Mouse (Mus musculus) A20 (cell line): ENCODE measurements at regions not wholly inside any gene's neighbourhood (a gene's known extent, or its start where the extent isn't known, plus 50 kb on each side); places are given as distances from the start of the nearest gene placed in this dataset.

Source experiments
- DNase-seq: peaks from one replicate; pipeline ENCODE4 v3.0.0-alpha.2; 2011; ENCODE audit warnings: low read depth, low spot score

DNA sequence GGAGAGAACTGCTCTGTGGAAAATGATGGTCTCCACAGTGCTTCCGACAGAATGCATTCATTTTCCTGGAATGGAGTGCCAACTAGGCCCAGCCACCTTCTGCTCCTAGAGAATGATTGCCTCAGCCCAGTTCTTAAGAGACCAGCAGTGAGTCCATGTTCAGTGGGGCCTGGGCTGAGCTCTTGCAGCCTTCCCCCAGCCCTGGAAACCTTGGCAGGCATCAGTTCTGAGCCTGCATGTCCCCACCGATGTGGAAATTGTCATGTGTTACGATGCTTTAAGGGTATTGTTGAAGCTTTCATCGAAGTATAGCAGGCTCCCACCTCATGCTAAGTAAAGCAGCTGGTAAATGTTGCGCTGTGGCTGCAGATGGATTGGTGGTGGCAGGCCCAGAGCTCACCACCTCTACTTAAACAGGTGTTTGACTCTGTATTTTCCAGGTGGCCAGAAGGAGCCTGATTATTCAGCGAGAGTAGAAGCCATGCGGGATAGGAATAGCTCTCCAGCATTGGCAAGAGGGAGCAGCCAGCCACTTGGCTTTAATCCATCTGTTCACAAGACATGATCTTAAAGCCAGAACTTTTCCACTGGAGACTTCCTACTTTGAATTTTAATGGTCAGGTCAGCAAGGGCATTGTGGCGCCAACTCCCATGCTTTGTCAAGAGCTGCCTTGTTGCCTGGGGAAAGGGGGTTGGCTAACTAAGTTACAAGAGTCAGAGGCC, 437.5 kb downstream of the Meis1 start:
- no peak for DNase-seq

DNA sequence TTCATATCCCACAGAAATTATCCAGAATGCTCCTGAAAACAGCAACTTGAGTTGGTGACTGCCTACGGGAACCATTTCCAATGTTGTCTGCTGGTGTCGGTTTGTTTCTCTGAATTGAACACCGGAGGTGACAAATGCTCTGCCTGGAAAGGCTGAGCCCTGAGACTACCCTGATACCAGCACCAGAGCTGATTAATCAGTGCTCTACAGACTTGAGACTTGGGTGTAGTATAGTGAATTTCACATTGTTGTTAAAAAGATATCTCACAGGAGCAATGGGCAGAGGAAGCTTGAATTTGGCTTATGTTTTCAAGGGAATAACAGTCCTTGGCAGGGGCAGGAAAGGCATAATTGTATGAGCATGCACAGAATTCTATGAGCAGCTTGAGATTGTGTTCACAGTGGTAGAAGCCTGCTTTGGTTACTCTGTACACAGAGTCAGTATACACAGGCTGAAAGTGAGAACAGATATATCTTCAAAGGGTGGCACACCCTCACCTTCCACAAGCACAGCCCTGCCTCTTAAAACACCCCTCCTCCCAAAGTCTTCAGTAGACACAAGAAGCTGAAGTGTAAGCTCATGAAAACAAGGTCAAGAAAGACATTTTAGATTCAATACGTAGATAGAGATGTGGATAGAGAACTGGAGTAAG, 447.1 kb downstream of the Meis1 start:
- DNase-seq: no peak

GRCm38 (mm10) chr11:18563011-18563410, 455.8 kb downstream of the Meis1 start:
- no peak for DNase-seq

DNA sequence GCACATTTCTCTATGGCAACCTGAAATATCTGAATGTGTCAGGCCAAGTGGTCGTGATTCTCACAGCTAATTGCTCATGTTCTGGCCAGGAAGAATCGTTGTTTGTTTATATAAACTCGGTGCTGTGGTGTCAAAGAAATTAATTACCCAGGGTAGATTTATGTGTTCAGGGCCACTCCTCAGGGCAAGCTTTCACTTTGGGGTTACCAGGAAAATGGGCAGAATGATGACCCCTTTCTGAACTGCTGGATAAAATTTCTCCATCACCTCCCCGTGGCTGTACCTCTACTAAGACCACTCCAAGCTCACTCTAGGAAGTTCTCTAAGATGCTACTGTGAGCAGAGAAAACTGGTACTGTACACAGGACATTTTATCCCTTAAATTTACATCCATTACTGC, 460.1 kb downstream of the Meis1 start:
- no peak for DNase-seq

- no peak for DNase-seq
Observed at GRCm38 (mm10) chr11:18535592-18535857, 483.3 kb downstream of the Meis1 start.

- DNase-seq: no peak
Observed at GRCm38 (mm10) chr11:18534807-18535591, 483.8 kb downstream of the Meis1 start.

DNA sequence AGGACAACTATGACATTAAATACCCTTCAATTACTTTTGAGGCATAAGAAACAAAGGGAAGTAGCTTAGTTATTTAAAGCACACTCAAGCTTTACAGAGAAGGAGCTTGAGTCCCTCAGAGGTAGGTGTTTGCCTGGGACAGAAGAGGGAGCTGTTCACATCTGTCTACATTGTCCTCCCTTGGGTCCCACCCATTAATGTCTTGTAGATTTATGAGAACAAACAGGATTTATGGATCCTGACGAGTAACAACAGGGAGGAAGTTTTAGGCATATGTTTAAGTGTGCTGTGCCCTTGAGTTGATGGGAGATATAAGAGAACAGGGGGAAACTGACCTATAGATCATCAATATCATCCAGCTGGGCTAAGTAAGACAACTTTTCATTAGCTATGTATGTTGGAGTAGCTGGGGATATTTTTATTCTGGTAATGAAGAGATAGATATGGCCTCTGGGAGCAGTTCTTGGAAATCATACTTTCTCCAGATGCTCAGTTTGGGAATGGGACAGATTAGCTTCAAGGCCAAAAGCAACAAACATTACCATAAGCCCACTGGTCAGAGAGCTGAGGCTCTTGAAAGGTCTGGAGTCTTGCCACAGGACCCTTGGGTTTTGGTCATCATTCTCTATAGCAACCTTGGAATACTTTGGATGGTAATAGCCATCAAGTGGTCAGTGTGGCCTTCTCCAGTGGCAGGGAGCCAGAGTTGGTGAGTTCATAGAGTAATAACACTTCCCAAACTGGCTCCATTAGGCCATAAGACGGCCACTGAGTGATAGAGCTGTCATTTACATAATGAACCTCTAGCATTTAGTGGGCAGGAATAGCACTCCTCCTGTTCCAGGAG, 487.3 kb downstream of the Meis1 start:
- DNase-seq: no peak

DNA sequence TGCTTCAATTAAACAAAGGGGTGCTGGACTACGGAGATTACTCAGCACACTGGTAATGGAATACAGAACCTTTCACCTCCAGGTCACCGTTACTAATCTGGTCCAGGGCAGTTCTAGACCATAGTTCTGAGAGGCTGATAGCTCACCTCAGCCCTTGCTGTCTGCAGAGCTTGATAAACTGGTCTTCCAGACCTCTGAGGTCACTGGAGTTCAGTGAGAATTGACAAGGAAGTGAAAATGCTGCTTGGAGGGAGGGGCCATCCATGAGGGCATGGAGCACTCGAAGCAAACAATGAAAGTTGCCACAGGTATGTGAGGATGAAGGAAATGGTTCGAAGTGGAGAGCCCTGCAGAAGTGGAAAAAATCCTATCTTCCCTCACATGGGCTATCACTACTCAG, 490.2 kb downstream of the Meis1 start:
- DNase-seq: no peak

DNA sequence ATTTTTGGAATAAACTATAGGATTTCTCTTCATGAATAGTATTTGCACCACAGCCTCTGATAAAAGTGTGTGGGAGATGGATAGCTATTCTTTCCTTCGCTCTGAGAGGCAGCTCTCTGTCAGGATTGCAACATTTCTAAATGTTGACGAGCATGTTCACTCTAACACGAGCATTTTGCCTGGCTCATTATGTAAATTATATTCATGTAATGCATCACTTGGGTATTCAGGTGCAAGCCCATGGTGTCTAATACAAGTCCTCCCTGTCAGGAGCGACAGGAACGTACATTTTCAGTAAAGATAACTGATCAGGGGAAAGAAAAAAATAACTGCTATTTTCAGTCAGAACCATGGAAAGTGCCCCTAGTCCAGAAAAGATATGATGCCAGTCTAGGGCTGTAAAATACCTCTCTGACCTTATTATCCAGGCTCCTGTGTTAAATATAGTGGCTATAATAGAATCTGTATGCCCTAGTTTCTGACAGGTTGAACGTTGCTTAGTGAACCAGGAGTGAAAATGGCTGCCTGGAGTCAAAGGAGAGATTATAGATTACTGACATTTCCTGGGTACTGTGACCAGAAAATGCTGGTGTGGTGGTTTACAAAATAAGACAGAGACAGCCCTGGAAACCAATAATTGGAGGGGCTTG, 523.6 kb downstream of the Meis1 start:
- no peak for DNase-seq

- no peak for DNase-seq
Observed at GRCm38 (mm10) chr11:18493981-18494380, 524.8 kb downstream of the Meis1 start.

GRCm38 (mm10) chr11:18493086-18493485, 525.7 kb downstream of the Meis1 start:
- DNase-seq: no peak

- no peak for DNase-seq
Observed at GRCm38 (mm10) chr11:18489517-18490256, 529.1 kb downstream of the Meis1 start.

DNA sequence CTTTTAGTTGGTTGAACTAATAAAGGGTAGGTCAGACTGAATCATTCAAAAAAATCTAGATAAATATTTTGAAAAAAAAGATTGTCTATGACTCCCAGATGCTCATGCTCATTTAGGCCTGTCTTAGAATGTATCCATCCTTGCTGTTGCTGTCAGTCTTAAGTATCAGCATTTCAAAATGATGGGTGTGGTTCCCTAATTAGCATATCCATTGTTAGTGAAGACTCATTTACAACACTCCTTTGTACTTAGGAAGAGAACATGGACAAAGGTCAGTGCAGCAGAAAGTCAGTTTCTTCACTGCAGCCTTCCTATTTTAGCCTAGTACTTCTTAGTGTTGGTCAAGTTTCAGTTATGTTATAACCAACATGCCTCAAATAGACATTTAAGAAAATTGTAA, 525.2 kb upstream of the Etaa1 start:
- no peak for DNase-seq

DNA sequence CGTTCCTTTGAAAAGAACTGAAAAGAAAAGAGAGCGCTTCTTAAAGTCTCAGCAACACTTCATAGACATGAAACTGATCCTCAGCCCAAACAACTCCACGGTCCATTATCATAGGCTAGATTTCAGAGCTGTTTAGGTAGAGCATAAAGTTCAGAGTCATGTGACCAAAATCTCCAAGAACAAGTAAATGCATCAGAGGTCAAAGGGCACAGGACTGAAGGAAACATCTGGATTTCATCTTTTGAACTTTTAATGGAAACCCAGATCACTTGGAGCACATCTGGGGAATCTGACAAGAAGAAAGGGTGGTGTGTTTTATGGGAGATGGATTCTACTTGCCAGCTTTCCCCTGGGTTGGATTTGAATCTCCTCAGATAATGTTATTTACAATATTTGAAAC, 497.6 kb upstream of the Etaa1 start:
- no peak for DNase-seq

DNA sequence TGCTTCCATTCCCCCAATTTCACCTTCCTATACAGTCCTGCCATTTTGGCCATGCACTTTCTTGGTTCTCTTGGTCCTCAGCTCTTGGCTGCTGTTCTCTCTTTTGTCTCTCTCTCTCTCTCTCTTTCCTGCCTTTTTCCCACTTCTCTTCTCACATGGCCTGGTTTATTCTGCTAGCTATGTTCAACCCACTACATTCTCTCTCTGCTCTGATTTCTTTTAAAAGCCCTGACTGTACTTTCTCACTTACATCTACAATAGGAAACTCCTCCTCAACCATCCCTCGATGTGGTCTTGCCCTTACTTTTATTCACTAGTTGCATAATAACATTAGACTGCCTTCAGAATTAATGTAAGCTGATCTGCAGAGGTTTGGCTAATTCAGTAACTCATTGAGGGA, 495.2 kb upstream of the Etaa1 start:
- DNase-seq: no peak

DNA sequence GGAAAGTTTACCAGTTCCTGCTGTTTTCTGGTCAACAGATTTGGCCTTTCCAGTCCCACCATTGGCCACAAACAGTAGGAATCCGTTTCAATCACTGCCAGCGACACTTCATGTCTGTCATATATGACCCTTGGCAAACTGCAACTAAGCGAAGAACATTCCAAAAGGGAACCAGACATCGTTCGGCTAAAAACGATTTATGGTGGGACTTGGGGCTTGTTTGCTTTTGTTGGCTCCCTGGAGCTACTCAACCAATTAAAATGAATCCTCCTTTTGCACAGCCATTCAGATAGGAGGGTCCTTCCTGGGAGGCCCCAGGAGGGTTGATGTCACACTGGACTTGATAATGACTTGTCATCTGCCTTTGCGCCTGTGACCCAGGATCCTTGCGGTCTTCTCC, 490.9 kb upstream of the Etaa1 start:
- DNase-seq: no peak

- DNase-seq: no peak
Observed at GRCm38 (mm10) chr11:18444101-18444500, 490.4 kb upstream of the Etaa1 start.

DNA sequence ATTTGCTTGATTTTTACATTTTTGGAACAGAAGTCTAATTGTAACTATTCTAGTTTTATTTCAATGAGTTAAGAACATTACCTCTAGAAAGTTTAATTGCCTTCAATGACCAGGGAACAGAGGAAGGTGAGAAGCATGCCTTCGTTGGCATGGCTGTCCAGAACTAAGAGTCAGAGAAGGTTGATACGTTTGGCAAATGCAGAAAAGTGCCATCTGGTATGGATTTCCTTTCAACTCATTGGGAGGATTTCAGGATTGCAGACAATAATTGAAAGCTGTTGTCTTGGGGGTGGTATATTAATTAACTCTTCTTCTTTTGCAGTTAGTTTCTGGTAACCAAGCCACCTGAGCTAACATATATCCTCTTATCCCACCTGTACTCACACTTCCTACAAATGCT, 489.5 kb upstream of the Etaa1 start:
- no peak for DNase-seq

DNA sequence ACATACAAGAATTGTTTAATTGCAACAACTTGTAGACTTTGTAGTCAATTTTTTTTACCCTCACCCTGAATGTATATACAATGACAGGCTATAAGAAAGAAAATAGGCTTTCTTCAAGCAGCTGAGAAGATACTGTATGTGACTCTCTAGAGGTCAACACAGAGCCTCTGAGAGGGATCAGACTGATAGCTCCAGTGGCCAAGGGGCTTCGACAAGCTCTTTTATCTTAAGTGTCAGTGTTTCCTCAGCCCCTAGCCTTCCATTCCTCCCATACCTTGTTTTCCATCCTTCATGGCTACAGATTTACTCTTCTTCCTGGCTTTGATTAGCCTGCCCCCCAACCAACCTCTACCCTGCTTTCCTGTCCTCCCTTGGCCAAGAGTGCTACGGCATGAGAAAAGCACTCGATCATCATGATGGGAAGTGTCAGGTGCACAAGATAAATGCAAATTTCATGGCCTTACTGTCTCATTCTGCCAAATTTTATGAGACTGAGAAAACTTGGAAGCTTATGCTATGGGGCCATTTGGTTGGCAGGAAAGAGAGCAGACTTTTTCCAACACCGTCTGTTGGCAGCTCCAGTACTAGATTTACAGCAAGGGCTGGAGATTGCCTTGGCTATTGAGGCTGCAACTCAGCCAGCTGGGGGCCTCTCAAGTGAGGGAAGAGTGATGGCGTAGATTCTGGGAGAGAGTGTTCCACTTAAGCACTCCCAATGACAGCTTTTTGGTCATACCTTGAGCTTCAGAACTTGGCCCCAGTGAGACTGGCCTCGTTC, 484.3 kb upstream of the Etaa1 start:
- no peak for DNase-seq

GRCm38 (mm10) chr11:18421076-18421475, 467.4 kb upstream of the Etaa1 start:
- no peak for DNase-seq
